Mouse (Mus musculus) subcutaneous adipose tissue, adult 2 months (tissue): ENCODE data around the gene 1700022I11Rik. TPM values are rescaled to one million over a fixed set of nuclear protein-coding genes. Genes with fewer than 3 reads are reported as not detected.

ENCODE experiments used
- polyA plus RNA-seq: library from polyadenylated mRNA; depleted of rRNA; stranded (reverse); fragments of >200 nt; gene quantifications from 2 replicates; pipeline ENCODE4 v1.2.3, GENCODE M21; 2012; ENCODE audit warnings: low replicate concordance; rRNA removed

The 1700022I11Rik gene
- polyA plus RNA-seq, result 0.11 TPM in 1 of 2 replicates, not detected in the other

DNA sequence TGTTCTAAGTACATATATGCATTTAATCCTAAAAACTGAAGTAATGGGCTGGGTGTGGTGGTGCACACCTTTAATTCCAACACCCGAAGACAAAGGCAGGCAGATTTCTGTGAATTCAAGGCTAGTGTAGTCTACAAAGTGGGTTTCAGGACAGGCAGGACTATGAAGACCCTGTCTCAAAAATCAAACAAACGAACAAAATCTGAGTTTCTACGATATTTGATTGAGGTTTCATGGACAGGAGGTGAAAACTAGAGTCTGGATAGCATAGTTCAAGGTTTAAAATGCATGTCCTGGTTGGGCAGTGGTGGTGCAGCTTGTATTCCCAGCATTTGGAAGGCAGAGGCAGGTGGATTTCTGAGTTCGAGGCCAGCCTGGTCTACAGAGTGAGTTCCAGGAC is at the start of gene 1700022I11Rik:
TSS of gene 1700022I11Rik (plus strand) at position 301 of the 400 bp plus-strand sequence.

DNA sequence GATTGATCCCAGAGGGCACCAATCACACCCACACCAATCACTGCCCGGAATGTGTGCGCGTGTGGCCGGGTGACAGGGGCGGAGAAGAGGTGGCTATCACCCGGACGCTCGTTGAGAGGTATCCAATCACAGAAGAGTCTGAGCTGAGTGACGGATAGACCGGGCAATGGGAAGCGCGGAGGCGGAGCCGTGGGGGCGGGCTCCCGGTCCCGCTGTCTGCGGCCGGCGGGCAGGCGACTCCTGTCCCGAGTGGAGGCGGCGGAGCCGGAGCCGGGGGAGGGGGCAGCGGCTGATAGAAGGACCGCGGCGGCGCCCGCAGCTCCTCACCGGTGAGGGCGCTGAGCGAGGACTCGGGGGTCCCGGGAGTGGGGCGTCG is 19.7 kb upstream of the 1700022I11Rik start, which contains the start of gene Dnajb5:
TSS of gene Dnajb5 (plus strand) at position 139 of the 376 bp plus-strand sequence.

DNA sequence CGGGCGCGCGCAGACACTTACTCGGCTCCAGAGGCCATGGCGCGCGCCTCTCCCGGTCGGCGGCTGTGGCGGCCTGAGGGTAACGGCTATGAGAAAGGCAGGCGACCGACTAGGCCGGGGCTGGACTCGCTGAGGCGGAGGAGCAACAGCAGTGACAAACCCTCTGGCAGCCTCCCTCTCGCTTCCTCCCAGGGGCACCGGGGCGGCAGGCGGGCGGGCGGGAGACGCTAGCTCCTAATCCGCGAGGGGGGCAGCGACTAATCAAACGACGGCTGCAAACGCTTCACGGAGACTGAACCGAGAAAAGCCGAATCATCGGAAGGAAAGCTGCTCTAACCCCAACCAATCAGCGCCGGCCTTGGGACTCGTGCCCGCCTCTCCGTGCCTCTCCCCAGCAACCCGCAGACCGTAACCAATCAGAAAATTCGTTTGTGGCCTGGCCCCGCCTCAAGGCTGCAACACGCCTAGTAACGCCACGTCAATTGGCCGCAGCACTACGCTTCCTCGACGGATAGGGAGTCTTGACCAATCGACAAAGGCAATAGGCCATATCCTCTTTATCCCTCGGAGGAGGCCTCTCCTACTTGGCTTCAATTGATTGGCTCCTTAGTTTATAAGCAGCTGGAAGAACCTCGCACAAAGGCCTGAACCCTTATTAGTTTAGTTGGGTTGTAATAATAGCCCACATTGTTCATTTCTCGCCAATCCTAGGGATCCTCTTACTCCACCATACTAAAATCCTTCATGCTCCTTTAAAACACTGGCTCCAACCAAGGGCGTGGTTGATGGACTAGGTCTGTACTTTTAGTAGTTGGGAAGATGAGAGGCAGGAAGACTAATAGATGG is 31.0 kb downstream of the 1700022I11Rik start, which contains the start of gene Vcp:
TSS of gene Vcp (minus strand) at position 367 of the 846 bp plus-strand sequence.

GRCm38 (mm10) chr4:43010161-43011038 is 41.0 kb downstream of the 1700022I11Rik start, which contains the start of gene Fancg:
Gene Fancg (minus strand): TSS chr4:43010506.

DNA sequence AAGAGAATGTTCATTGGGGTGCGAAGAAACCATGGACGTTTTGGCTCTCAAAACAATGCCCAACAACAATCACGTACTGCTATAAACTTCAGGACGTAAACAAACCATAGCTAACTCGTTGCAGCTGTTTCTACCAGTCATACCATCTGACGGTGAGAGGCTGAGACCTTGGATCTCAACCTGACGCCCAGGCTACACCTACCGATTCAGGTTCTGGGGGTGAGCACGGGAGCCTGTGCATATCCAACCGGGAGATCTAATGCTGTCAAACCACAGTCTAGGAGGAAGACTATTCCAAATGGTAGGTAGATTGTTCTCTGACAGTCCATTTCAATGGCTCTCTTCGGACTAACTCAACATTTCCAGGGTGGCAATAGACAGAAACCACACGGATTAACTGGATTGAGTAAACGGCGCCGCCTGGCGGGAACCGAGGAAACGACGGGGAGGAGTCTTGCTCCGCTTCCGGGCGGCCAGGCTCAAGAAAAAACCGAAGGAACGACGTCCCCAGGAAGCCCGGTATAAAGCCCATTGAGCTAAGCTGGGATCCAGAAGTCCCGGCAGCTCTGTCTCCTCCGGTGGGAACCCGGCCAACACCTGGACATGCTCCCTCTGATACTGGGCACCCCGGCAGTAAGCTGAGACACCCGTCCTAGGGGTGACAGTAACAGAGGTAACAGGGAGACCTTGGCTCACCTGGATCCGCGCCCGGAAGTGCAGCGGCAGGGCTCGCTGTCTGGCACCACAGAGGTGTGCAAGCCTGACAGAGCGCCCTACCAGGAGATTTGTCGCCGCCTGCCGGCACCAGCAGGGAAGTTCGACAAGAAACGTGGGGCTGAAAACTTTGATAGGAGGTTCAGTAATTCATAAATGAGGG is 55.9 kb downstream of the 1700022I11Rik start, which contains the start of gene Pigo:
TSS of gene Pigo (minus strand) at position 736 of the 877 bp plus-strand sequence.

DNA sequence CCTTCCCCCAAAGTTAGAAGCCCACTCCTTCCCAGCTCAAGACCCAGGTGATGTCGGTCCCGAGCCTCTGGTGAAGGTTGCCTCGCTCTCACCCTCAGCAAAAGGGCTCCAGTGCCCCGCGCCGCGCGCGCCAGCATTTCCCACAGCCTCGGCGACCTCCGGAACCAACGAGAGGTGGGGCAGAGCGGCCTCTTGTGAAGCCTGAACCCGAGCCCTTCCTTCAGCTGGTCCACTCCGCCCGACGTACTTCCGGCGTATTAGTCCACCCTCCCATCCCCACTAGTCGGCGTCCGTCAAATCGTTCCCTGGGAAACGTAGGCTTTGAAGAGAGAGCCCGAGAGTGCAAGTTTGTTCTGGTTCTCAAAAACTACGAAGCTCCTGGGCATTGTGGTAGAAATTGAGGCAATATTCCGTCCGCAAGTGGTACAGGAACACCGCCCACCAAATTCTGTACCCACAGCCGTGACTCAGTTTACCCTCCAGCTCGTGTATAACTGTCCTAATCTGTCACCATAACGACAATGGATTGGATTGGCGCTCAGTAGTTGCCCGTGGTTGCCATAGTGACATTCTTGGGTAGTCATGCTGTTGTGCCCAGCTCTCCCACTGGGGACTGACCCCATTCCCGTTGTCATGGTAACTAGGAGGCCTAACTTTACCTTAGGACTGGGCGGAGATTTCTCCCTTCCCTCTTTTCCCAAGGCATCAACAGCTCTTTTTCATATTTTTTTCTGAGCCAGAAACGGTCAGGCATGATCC is 62.0 kb downstream of the 1700022I11Rik start, which contains the start of gene Stoml2:
TSS of gene Stoml2 (minus strand) at position 474 of the 759 bp plus-strand sequence.

Other genes with a start within 250 kb of the 1700022I11Rik start
- gene 4930578G10Rik, start 234.1 kb upstream of the 1700022I11Rik start, polyA plus RNA-seq, result not detected in 2 replicates
- 2.1 and 5.2 TPM in 2 replicates for gene Ccl19, start 213.0 kb upstream of the 1700022I11Rik start, polyA plus RNA-seq
- 20.1 and 187 TPM in 2 replicates for gene Ccl21a, start 195.6 kb upstream of the 1700022I11Rik start, polyA plus RNA-seq
- gene Fam205a1, start 115.7 kb upstream of the 1700022I11Rik start, polyA plus RNA-seq, result not detected in 2 replicates
- not detected in 2 replicates for gene Gm12394, start 112.8 kb upstream of the 1700022I11Rik start, polyA plus RNA-seq
- gene Fam205c, start 95.4 kb upstream of the 1700022I11Rik start, polyA plus RNA-seq, result not detected in 2 replicates
- gene Phf24, start 52.9 kb upstream of the 1700022I11Rik start, polyA plus RNA-seq, result 0.39 and 1.5 TPM in 2 replicates
- gene Dnajb5, start 19.8 kb upstream of the 1700022I11Rik start, polyA plus RNA-seq, result 9.8 and 24.7 TPM in 2 replicates
- gene Vcp, start 30.9 kb downstream of the 1700022I11Rik start, polyA plus RNA-seq, result 124 and 148 TPM in 2 replicates
- gene Fancg, start 40.9 kb downstream of the 1700022I11Rik start, polyA plus RNA-seq, result 12.9 and 16.2 TPM in 2 replicates
- 13.7 and 24.9 TPM in 2 replicates for gene Pigo, start 56.2 kb downstream of the 1700022I11Rik start, polyA plus RNA-seq
- 95.5 and 108 TPM in 2 replicates for gene Stoml2, start 62.1 kb downstream of the 1700022I11Rik start, polyA plus RNA-seq
- 21.0 and 32.8 TPM in 2 replicates for gene Fam214b, start 76.6 kb downstream of the 1700022I11Rik start, polyA plus RNA-seq
- gene Unc13b, start 89.3 kb downstream of the 1700022I11Rik start, polyA plus RNA-seq, result 11.3 and 13.1 TPM in 2 replicates